Mouse (Mus musculus) heart, postnatal 0 days (tissue): Measurements from ENCODE around the gene Pex16.

Source experiments
- CTCF ChIP-seq: IDR thresholded peaks from 2 replicates; pipeline ENCODE4 v1.5.1; 2016; ENCODE audit warnings: antibody characterized with exemption, control low read depth, low read depth
- EP300 ChIP-seq: IDR thresholded peaks from 2 replicates; pipeline ENCODE4 v1.6.1; 2016; ENCODE audit warnings: antibody characterized with exemption, low read depth

GRCm38 (mm10) chr2:92384101-92384500 is 9.6 kb downstream of the Pex16 start:
- TF ChIP-seq CTCF = no peak
- TF ChIP-seq EP300 = no peak
